Mouse (Mus musculus) embryo, embryonic 10 days (tissue): ENCODE measurements at regions not wholly inside any gene's neighbourhood (a gene's known extent, or its start where the extent isn't known, plus 50 kb on each side); places are given as distances from the start of the nearest gene placed in this dataset.

Source experiments
- DNase-seq: peaks from one replicate; pipeline ENCODE4 v3.0.0-alpha.2; 2015; ENCODE audit warnings: low spot score

- DNase-seq = no peak
Observed at GRCm38 (mm10) chr6:101585871-101586270, 208.2 kb upstream of the Pdzrn3 start.

- DNase-seq = no peak
Observed at GRCm38 (mm10) chr6:101580824-101581223, 203.1 kb upstream of the Pdzrn3 start.

- no peak for DNase-seq
Observed at GRCm38 (mm10) chr6:101556096-101556495, 178.4 kb upstream of the Pdzrn3 start.

DNA sequence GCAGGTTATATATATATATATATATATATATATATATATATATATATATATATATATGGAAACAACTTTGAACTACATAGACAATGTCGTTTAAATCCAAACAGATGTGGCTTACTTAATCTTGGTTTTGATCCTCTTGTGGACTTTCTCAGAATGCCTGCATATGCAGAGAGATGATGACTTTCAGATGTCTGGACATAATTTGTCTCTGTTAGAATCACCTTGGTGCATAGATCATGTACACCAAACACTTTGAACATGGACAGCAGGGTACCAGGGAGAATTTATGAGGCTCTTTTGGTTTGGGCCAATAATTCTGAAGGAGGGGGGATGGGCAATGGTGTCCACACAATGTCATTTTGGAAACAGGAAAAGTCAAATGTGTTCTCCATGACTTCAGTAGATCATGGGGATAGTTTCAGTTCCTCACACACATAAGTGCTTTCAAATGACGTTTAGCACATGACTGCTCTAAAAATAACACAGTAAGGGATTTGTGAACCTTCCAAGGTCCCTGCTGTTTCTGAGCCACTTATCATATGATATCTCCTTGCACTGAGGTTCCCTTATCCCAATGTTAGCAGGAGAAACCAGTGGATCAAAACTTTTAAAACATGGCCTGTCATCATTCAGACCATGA is 177.4 kb upstream of the Pdzrn3 start:
- DNase-seq = peak; percentile 25

GRCm38 (mm10) chr6:101550501-101551268 is 173.0 kb upstream of the Pdzrn3 start:
- peak; percentile 20 for DNase-seq

- DNase-seq = no peak
Observed at GRCm38 (mm10) chr6:101537581-101537980, 159.9 kb upstream of the Pdzrn3 start.

DNA sequence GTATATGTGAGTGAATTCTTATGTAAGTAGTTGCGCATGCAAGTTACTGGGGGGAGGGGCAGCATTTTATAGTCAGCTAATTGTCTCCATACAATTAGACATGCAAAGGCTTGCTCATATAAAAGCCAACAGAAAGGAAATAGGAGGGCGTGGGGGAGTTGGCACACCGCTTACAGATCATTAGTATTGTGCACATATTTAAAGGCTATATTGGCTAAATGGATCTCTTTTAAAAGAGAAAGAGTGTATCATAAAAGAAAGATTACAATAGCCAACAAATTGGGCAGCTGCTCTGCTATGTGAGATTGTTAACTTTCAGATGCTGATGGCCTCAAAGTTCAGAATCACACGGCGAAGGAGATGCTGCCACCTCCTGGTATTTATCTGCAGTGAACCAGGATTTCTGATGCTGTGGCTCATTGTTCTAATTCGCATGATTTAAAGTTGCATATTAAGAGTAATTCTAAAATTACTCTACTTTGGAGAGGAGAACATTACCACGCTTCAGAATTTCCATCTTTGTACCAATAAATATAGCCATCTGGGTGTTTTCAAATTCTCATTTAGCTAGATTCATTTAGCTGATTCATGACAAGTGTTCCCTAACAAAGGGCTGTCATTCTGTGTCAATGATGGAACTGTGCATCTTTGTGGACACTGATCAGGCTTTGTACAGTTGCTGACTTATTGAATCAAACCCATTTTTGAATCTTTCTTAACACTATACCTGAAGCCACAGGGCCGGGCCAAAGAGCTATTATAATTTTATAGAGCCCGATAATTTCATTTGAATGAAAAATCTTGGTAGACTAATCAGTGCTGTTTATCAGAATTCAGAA is 156.7 kb upstream of the Pdzrn3 start:
- DNase-seq = peak; percentile 80

GRCm38 (mm10) chr6:101532436-101532835 is 154.7 kb upstream of the Pdzrn3 start:
- no peak for DNase-seq

- DNase-seq = no peak
Observed at GRCm38 (mm10) chr6:101531914-101532313, 154.2 kb upstream of the Pdzrn3 start.

GRCm38 (mm10) chr6:101525129-101525528 is 147.4 kb upstream of the Pdzrn3 start:
- DNase-seq = no peak

DNA sequence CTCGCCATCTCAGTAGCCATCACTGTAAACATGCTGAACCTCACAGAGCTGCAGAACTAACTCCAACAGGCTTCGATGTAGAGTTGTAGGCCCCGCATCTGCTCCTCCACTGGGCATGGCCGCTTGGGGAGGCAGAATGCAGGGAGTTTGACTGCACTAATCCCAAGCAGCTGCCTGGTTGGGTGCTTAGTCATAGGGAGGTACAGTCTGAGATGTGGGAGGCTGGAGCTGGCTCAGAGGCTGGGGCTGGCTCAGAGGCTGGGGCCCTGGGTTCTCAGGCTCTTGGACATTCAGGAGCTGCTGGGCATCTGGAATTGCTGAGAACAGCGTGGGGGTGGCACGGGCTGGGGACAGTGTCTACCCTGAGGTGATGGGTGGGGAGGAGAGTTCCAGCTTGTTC is 143.6 kb upstream of the Pdzrn3 start:
- no peak for DNase-seq

GRCm38 (mm10) chr6:101520755-101521154 is 143.1 kb upstream of the Pdzrn3 start:
- DNase-seq = no peak

DNA sequence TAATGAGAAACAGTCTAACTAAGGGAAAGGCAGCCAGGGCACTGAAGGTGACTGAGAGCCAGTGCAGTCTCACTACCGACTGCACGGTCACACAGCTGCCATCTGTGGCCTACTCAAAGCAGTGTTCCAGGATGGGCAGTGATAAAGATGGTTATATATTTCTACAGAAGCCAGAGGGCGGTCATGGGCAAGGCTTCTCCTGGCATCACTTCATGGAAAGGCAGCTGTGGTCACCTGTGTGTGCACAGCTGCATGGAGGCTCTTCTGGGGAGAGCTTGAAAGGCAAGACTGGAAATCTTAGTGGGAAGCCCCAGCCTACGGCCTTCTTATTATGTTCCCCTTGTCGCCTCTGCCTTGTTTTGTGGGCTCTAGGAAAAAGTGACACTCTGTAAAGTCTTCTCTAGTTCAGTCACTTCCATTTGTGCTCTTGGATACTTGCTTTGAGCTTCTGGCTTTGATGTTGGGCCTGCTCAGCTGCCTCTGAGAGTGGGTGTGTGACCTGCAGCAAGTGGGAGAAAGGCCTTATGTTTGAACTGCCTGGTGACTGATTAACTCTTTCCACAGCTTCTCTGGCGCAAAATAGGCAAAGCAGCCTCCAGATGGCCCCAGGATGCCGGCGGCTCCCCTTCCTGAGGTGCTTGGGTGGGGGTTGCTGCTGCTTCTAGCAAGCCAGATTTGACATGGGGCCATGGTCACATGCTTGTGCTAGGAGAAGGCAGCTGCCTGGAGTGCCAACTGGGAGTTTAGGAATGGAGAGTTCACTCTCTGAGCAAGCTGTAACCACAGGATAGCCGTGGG is 141.4 kb upstream of the Pdzrn3 start:
- DNase-seq = peak; percentile 18

DNA sequence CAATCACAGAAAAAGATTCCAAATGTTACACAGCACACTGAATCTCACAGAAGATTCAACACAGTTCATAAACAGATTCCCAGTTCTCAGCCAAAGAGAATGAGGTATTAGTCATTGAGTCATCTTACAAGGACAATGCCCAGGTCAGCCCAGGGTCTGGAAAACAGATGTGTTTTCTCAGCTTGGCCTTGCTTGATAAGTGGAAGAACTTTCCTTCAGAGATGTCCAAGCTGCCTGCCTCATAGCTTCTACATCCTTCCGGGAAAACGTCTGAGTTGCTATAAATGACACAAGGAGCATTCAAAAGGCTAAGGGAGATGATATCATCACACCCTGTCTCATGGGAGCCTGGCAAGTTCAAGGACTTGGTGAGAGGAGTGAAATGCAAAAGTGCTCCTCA is 139.9 kb upstream of the Pdzrn3 start:
- DNase-seq = no peak

GRCm38 (mm10) chr6:101513696-101514095 is 136.0 kb upstream of the Pdzrn3 start:
- DNase-seq = no peak

DNA sequence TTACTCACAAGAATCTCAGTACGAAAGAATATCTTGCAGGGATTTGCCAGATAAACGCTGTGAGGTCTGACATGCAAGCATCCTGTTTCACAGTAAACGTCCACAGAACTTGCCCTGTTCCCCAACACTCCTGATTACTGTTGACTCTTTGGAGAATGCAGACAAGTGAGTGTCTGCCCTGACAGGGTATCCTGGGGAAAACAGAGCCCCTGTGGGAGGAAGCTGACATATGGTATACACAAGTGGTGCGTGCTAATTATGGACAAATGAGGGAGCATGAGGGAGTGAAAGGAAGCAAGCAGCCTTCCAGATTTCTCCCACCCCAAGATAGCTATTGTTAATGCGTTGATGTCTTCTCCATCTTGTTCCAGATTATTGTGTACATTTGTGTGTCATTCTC is 124.5 kb upstream of the Pdzrn3 start:
- DNase-seq = no peak

DNA sequence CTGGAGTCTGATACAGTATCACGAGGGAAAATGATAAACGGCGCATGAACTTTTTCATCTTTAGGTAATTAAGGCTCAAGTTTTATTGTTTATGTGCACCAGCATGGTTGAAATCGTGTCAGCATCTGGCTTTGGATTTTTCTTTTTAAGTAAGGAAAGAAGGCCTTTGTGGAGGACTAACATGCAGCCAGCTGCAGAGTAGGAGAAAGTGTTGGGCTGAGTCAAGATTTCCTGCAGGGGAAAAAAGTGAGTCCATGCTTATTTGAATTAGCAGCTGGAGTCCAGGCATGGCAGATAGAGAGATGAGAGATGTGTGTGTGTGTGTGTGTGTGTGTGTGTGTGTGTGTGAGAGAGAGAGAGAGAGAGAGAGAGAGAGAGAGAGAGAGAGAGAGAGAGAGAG is 124.0 kb upstream of the Pdzrn3 start:
- DNase-seq = no peak

DNA sequence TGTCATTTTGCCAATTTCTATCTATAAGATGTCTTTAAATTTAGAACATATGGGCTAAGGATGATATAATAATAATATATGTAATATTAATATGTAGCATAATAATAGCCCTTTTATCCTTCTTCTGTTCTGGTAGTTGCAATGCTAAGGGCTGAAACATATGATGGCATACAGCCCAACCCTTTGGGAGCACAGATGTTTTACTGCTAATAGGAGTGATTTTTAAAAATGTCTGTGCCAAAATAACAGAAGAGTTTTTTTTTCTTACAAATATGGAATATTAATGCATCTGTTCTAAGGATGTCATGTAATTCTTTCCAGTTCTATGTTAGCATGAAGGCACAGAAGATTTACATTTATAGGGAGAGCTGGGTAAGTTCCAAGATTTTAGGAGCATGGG is 122.5 kb upstream of the Pdzrn3 start:
- DNase-seq = no peak

GRCm38 (mm10) chr6:101488466-101488865 is 110.8 kb upstream of the Pdzrn3 start:
- DNase-seq = peak; percentile 50

DNA sequence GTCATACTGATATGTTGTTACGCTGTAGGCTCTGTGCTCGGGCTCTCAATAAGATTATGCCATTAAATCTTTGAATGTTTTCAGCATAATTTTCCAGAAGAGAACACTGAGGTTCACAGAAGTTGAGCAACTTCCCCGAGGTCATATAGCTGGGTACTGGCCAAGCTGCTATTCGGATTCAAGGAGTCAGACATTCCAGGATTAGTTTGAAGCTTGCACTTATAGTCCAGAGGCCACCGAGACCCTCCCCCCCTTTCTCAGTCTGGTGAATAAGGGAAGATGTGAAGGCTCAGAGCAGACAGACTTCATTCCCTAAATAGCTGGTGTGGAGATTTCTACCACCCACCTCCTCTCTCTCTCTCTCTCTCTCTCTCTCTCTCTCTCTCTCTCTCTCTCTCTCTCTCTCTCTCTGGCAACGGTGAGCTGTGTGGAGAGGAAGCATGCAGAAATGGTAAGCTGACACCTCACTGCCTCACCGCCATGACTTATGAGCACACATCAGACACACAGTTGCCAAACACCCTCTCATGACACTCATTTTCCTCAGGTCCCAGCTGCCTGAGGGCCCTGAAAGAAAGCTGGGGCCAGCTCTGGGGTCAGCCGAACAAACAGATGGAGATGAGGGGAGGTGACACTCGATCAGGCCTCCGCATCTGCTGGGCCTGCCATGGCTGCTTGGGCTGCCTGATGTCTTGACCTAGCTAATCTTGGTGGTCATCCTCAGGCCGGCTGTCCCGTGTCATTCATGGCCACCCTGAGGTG is 107.0 kb upstream of the Pdzrn3 start:
- peak; percentile 71 for DNase-seq
